Mouse (Mus musculus): ENCODE results near the gene Spata46.

DNA sequence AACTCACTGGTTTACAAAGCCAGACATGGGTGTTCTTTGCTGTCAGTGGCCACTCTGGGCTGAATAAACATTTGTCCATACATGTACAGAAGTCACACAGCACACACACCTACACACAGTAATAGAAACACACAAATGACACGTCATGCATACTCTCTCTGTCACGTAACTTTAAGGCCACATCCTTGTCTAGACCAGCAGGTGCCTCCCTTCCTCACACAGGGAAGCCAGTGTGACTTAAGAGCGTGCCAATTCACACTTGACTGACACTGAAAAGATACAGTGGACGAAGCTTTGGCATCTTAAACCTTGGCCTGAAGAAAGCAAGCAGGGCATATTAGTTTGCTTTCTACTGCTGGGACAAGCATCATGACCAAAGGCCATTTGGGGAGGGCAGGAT is 24.2 kb downstream of the Spata46 start:
- no peak for TF ChIP-seq MAFK (IDR thresholded peaks at IDR 0.05; ENCODE audit: insufficient replicate concordance, low read length)
- no peak for TF ChIP-seq TBP (conservative IDR thresholded peaks at IDR 0.05; ENCODE audit: low read depth, low read length)
- peak in 1 of 2 experiments; percentile 18; a peak in 1 of 4 replicates for TF ChIP-seq CTCF (conservative IDR thresholded peaks at IDR 0.05 in 1 of 2, IDR thresholded peaks at IDR 0.05 in 1 of 2; ENCODE audit: low read depth in 2 of 2, low read length in 2 of 2)
- TF ChIP-seq USF1 (IDR thresholded peaks at IDR 0.05; ENCODE audit: low read depth, low read length): no peak
- no peak for TF ChIP-seq EP300 (IDR thresholded peaks at IDR 0.05; ENCODE audit: low read length)

Measured in CH12.LX (cell line).